Mouse (Mus musculus): ENCODE results near the gene Gabarapl1.

GRCm38 (mm10) chr6:129510120-129510911 lies 22.6 kb upstream of the Gabarapl1 start:
- TF ChIP-seq CTCF (IDR thresholded peaks at IDR 0.05; ENCODE audit: borderline replicate concordance, insufficient read depth, low read length) (no peak), POLR2A (IDR thresholded peaks at IDR 0.05; ENCODE audit: low read depth, low read length) (no peak)

Data from embryonic fibroblast, embryonic 13.5 days (primary cell).